Mouse (Mus musculus) layer of hippocampus, postnatal 25 days (tissue): Measurements from ENCODE around the gene Srp14. TPM values are rescaled to one million over a fixed set of nuclear protein-coding genes. Genes with fewer than 3 reads are reported as not detected.
A peak's percentile ranks its signal among the peaks of the same experiment; 100 is the strongest.

ENCODE experiments used
- DNase-seq, 2 experiments: peaks; one replicate each; pipeline ENCODE4 v3.0.0; 2022; ENCODE audit warnings: mixed read lengths in 2 of 2, low spot score in 1 of 2; ENCODE audit errors: extremely low spot score in 1 of 2
- total RNA-seq, 2 experiments: library from RNA; stranded (reverse); gene quantifications; 2 replicates each; pipeline ENCODE4 v1.2.3; 2021

The Srp14 gene
- total RNA-seq: 100 to 1,000 TPM; 163 to 201 TPM

DNA sequence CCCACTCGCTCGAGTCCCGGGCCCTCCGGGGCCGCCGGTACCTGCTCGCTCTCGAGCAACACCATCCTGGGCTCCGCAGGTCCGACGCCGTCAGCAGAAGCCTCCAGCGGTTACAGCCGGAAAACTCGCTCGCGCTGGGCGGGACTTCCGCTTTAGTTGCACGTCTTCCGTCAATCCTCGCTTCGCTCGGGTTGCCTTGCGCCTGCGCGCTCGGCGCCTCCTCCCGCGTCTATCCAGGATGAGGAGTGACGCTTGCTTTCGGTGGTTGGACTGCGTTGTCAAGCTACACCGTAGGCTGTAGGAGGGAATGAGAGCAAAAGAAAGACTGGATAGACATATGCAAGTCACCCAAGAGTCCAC, at the start of gene Srp14:
TSS of gene Srp14 (minus strand) at position 162 of the 360 bp plus-strand sequence.
- DNase-seq: peak; percentile 79 to 81

GRCm38 (mm10) chr2:118526545-118526944, 47.0 kb upstream of the Srp14 start:
- DNase-seq: no peak

- no peak for DNase-seq
These were observed 45.3 kb upstream of the Srp14 start for GRCm38 (mm10) chr2:118524811-118525210.

GRCm38 (mm10) chr2:118523163-118523730, 43.7 kb upstream of the Srp14 start:
- no peak for DNase-seq

DNA sequence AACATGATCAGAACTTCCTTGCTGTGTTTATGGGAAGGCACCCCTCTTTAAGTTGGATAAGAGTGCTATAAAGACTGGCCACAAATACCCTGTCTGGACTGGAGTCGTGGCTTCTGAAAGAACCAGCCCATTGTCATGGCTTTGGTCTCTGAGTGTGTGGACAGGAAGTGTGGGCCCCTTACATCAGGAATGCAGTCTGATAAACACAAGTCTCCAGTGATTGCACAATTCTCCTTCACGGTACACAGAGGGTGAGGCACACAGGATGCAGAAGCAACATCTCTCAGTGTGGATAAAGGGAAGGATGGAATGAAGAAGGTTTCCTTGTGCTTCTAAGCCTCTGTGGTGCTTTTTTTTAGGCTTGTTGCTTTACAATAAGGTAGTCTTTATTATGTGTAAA, 42.8 kb upstream of the Srp14 start:
- no peak for DNase-seq

- DNase-seq: no peak
These were observed 40.8 kb upstream of the Srp14 start for GRCm38 (mm10) chr2:118520042-118520933.

GRCm38 (mm10) chr2:118512418-118513377, 33.2 kb upstream of the Srp14 start:
- no peak for DNase-seq

- no peak for DNase-seq
These were observed 32.4 kb upstream of the Srp14 start for GRCm38 (mm10) chr2:118511779-118512417.

- peak; percentile 64 to 78 for DNase-seq
These were observed 31.2 kb upstream of the Srp14 start for GRCm38 (mm10) chr2:118510447-118511310.

- no peak for DNase-seq
These were observed 30.4 kb upstream of the Srp14 start for GRCm38 (mm10) chr2:118509688-118510446.

DNA sequence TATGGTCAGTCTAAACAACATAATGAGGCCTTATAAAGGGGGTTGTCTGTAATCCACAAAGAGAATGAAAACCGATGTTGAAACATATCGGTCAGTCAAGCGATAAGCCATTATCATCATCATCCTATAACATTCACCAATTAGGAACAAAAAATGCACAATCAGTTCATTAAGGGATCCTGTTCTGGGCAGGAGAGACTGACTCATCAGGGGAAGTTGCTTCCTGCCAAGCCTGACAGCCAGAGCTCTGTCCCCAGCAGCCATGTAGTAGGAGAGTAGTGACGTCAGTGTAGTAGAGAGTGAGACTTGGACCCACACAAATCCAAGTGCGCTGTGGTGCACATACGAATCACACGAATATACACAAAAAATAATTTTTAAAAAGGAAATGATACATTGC, 27.6 kb upstream of the Srp14 start:
- DNase-seq: no peak

- no peak for DNase-seq
These were observed 20.7 kb upstream of the Srp14 start for GRCm38 (mm10) chr2:118500191-118500590.

DNA sequence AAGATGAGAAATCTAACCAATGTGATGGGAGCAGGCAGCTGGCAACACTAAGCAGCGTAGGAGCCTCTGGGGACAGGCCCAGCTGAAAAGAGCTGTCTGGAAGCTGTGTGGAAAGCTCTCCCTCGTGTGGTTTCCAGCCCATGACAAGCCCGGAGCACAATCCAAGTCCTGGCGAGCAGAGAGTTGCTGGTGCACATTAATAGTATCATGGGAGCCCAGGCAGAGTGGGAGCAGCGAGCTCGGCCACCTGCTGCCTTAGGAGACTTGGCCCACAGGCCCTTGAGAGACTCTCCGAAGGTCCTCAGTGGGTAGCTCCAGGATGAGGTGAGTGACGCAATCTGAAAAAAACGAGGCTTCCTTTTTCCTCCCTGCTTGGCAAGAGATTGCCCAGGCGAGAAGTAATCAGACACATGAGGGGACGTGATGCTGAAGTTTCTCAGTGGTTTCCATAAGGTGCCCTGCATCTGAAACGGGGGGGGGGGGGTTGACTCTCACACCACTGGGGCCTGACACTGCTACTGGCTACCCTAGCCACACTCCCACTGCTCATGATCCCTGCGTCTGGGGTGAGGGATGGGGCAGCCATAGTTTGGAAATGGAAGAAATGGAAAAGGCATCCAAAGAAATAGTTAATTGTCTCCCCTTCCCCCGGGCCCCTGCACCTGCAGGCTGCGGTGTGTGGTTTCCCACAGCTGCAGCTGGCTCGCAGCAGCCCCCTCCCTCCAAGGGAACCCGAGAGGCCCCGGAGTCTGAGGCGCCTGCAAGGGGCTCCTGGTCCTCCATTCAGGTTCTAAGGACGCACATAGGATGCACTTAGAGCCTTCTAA, 19.8 kb upstream of the Srp14 start:
- DNase-seq: no peak

DNA sequence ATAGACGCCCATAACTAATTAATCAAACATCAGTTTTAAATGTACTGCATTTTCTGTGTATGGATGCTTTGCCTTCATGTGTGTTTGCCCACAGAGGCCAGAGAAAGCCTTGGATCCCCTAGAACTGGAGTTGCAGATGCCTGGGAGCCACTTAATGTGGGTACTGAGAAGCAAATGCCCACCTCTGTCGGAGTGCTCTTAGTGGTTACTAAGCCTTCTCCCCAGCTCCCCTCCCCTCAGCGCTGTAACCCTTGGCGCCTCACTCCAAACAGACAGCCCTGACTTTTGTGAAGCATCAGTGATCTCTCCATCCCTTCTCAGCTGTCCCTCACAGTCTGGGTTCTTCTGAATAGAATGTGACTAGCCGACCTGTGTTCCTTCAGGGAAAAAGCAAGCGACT, 19.0 kb upstream of the Srp14 start:
- no peak for DNase-seq

- no peak for DNase-seq
These were observed 18.4 kb upstream of the Srp14 start for GRCm38 (mm10) chr2:118497890-118498289.

DNA sequence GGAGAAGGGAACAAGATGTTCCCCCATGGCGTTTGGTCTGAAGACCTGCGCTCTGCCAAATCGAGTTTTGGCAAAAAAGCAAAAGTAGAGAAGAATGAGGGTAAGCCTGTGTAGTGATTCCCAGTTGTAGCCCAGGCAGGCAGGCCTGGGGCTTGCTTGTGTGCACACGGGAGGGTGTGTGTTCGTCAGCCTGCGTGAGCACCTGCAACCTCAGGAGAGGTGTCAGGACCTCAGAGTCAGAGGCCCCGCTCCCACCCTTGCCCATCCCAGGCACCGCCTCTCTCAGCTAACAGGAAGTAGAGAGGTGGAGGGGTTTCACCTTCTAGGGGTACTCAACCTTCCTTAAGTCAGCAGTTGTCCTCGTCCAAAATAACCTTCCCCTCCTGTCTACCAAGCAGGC, 15.5 kb upstream of the Srp14 start:
- DNase-seq: no peak

DNA sequence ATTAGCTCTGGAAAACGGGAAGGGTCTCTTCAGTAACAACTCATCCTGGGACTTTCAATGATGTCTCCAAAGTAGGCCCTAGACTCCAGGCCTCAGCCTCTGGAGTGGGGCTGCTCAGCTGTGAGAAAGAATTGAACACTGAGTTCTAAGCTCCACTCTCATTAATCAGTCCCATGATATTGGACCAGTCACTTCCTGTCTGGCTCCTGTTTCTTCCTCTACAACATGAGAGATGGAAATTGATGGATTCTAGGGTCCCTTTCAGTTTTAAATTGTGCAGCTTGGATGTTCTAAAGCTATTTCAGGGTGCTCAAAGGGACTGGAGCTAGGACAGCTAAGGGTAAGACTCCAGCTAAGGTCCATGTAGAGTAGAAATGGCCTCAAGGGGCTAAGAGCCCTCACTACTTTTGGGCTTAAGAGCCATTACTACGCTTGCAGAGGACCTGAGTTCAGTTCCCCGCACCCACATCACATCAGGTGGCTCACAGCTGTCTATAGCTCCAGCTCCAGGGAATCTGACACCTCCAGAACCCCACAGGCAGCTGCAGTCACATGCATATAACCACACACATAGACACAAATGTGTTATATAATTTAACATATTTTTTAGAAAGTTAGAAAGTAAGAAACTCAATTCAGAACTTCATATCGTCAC, 12.4 kb upstream of the Srp14 start:
- no peak for DNase-seq
